Mouse (Mus musculus) liver, embryonic 18 days (tissue): ENCODE results near the gene Gch1. TPM values are rescaled to one million over a fixed set of nuclear protein-coding genes. Genes with fewer than 3 reads are reported as not detected.

Source experiments
- polyA plus RNA-seq: library from polyadenylated mRNA; depleted of rRNA; stranded (reverse); fragments of >200 nt; gene quantifications from 2 replicates; pipeline ENCODE4 v1.2.3, GENCODE M21; 2012; rRNA removed

Gene Gch1
- polyA plus RNA-seq, result 7.9 and 9.7 TPM in 2 replicates

GRCm38 (mm10) chr14:47188848-47189634 is at the start of gene Gch1:
Gch1 (minus strand) TSS chr14:47189413.

Other genes starting within 250 kb of the Gch1 start
- gene Wdhd1, start 87.4 kb upstream of the Gch1 start, polyA plus RNA-seq, result 13.0 and 13.2 TPM in 2 replicates
- 3.8 and 3.9 TPM in 2 replicates for gene Socs4, start 87.5 kb upstream of the Gch1 start, polyA plus RNA-seq
- 17.7 and 18.4 TPM in 2 replicates for gene Mapk1ip1l, start 108.9 kb upstream of the Gch1 start, polyA plus RNA-seq
- gene Lgals3, start 178.3 kb upstream of the Gch1 start, polyA plus RNA-seq, result 30.9 and 34.5 TPM in 2 replicates
- 20.4 and 22.0 TPM in 2 replicates for gene Dlgap5, start 229.0 kb upstream of the Gch1 start, polyA plus RNA-seq